Mouse (Mus musculus) left cerebral cortex, adult 8-10 months (tissue): Measurements from ENCODE around the gene Cdh7. TPM values are rescaled to one million over a fixed set of nuclear protein-coding genes. Genes with fewer than 3 reads are reported as not detected.

Source experiments
- DNase-seq, 2 experiments: peaks; one replicate each; pipeline ENCODE4 v3.0.0; 2022; ENCODE audit warnings: low spot score in 2 of 2
- total RNA-seq, 4 experiments: library from RNA; stranded (reverse); gene quantifications; 2 replicates each; pipeline ENCODE4 v1.2.4; 2022

The Cdh7 gene
- total RNA-seq, result 10 to 100 TPM; 20.5 to 29.7 (median 25.6) TPM

GRCm38 (mm10) chr1:109982064-109982808, at the start of gene Cdh7:
TSS of gene Cdh7 (plus strand) at chr1:109982431.
- peak; percentile 37 to 59 for DNase-seq

GRCm38 (mm10) chr1:109932674-109933073, 49.6 kb upstream of the Cdh7 start:
- DNase-seq, result no peak

DNA sequence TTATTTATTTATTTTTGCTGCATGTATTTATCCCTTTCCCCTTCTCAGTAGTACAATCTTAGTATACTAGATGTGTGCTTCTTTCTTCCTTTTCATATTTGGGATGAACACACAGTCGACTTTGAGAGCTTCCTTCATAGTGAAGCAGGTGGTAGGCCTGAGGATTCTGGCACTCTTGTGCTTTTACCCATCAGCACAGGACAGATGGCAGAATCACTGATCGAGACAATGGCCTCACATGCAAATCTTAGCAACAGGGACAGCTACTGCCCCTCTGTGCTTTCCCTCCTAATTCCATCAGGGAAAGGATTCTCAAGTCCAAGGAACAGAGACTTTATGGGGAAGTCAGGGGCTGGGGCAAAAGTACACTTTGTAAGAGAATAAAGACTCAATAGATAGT, 33.7 kb upstream of the Cdh7 start:
- no peak for DNase-seq

DNA sequence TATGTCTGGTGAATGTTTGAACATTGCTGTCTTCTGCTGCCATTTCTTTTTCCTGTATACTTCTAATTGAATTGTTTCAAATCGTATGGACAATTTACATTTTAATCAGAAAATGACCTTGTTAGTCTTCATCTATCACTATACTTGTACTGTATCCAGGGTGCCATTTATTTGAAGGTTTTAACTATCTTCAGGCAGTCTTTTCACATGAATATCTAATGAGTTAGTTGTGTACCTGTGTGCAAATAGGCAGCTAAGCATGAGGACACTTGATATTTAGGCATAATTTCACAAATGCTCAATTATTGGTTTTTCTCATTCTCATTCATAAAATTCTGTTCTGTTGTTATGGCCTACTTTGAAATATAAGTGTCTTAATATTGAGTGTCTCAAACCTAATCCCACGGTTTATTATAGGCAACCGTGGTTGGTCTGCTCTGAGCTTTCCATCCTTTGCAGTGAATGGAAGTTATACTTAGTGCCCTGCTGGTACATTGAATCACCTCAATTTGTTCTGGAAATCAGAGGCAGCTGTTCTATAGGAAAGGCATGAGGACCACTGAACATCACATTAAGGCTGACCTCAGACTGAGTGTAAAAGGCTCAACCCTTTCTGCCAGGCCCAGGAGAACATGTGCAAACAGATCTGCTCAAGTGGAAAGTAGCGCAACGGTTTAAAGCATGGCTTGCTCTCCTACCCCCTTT, 10.4 kb upstream of the Cdh7 start:
- DNase-seq, result no peak

GRCm38 (mm10) chr1:109972426-109973015, 9.7 kb upstream of the Cdh7 start:
- no peak for DNase-seq

GRCm38 (mm10) chr1:109982809-109983536, 742 bp downstream of the Cdh7 start:
- DNase-seq, result peak; percentile 33 to 35

DNA sequence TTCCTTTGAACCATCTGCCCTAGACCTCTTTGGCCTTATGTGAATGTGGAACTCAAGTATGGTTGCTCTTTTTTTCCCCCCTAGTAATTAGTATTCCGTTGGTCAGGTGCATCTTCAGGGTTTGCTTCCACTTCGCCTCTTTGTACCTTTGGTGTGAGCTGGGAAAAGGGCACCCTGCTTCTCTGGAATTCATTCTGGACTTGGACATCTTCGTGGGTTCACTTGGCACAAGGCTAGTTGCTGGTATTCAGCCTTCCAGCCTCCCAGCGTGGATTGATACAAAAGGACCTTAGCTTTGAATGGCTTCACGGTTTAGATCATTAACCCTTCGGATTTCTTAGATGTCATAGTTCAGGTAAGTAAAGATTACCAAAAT, 1.3 kb downstream of the Cdh7 start:
- DNase-seq, result peak in 1 of 2 experiments; percentile 11

GRCm38 (mm10) chr1:109984776-109985175, 2.5 kb downstream of the Cdh7 start:
- DNase-seq, result no peak

DNA sequence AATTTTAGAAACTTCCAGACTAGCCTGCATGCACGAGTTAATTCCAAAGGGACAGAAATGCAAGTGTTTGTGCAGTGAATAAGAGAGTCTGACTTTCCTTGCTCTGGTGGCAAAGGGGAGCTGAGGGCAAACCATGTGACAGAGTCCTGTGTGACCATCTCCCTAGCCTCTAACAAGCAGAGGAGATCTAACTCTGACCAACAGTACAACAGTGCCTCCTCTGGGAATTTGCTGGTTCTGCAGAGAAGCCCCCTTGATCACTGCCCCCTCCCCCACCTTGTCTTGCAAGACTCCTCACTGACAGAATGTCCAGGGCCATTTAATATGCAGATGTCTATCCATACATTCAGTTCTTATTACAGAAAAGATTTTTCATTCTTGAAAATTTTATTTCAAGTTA, 3.2 kb downstream of the Cdh7 start:
- no peak for DNase-seq

DNA sequence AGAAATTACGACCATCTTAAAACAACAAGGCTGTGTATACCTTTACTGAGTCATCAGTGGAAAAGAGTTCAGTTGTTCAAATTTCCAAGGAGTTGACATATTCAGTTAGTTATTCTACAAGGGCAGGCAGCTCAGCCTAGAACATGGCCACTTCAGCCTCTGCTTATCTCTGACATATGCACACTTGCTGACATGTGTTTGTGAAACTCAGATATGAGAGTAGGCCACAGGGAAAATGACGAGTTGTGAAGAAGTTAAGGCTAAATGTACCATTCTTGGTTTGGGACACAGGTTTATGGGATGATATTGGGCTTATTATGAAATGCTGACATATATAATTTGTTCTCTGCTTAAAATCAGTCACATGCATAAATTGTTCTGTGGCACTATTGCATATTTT, 7.3 kb downstream of the Cdh7 start:
- no peak for DNase-seq

- no peak for DNase-seq
These were observed 11.7 kb downstream of the Cdh7 start for GRCm38 (mm10) chr1:109993906-109994305.

GRCm38 (mm10) chr1:110004451-110004850, 22.2 kb downstream of the Cdh7 start:
- DNase-seq, result no peak

- DNase-seq, result no peak
These were observed 22.8 kb downstream of the Cdh7 start for GRCm38 (mm10) chr1:110005038-110005437.

- DNase-seq, result no peak
These were observed 29.9 kb downstream of the Cdh7 start for GRCm38 (mm10) chr1:110012153-110012552.

- DNase-seq, result no peak
These were observed 74.1 kb downstream of the Cdh7 start for GRCm38 (mm10) chr1:110056317-110056716.

DNA sequence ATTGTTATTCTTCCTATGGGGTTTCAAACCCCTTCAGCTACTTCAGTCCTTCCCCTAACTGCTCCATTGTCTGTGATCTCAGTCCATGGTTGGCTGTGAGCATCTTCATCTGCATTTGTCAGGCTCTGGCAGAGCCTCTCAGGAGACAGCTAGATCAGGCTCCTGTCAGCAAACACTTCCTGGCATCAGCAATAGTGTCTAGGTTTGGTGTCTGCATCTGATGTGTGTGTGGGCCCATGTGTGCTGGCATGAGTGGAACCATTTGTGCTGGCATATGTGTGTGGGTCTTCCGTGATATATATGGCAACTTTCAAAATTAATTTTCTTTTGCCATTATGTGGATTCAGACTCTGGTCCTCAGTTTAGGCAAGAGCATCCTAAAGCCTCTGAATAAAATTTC, 85.2 kb downstream of the Cdh7 start:
- DNase-seq, result peak in 1 of 2 experiments; percentile 62

DNA sequence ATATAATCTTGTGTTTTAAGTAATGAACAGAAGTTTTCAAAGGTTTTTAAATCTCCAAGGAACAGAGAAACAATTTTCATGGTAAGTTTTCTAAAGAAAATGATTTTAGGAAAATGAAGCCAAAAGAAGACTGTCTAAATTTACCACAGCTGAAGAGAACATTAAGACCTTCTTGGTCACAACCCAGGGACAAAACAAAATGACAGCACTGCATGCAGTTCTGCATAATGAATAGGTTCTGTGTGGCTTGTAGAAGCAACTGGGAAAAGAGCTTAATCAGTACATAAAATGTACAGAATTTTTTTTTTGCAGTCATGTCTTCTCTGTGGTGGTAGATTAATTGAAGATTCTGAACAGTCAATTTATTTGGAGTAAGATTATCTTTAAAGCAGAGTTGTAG, 96.2 kb downstream of the Cdh7 start:
- DNase-seq, result no peak

DNA sequence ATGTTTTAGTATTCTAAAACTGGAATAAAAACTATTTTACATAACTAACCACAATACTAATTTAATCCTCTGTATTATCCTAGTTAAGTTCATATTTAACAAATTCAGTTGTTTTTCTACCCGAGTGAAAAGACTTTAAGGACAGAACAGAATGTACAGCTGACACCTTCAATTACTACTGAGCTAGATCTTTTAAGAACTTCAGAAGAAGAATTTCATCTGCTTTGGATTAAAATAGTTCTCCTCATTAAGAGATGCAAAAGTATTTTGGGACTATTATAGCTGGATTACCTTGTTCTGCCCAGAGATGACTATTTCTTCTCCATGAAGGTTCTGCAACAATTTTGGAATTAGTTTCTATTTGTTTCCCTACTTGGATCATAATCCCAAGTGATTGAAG, 135.8 kb downstream of the Cdh7 start:
- DNase-seq, result no peak

DNA sequence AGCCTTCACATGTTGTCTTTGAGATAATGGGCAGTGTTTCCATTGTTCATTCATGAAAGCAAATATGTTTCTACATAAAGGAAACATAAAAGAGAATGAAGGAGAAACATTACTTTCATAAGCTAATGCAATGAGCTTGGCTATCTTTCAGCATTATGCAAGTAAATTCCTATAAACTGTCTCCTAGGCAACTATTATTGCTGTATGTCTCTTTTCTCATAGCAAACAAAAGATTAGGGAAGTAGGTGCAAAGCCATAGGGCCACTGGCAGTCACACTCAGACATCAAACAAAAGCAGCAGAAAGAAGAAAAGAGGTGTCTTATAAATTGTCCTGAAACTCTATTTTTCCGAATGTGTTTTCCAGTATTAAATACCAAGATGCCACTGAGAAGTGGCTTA, 136.6 kb downstream of the Cdh7 start:
- no peak for DNase-seq

- DNase-seq, result peak in 1 of 2 experiments; percentile 2
These were observed 189.2 kb downstream of the Cdh7 start for GRCm38 (mm10) chr1:110171459-110171858.
